Mouse (Mus musculus) left cerebral cortex, adult 18-20 months (tissue): Measurements from ENCODE around the gene Ms4a7. TPM values are rescaled to one million over a fixed set of nuclear protein-coding genes. Genes with fewer than 3 reads are reported as not detected.
A peak's percentile ranks its signal among the peaks of the same experiment; 100 is the strongest.
"Not testable (repeated sequence)": the region's sequence is repeated elsewhere in the genome, so short reads cannot be mapped to it uniquely, and the experiment has no call there.

Experiments used
- DNase-seq, 2 experiments: peaks; one replicate each; pipeline ENCODE4 v3.0.0; 2021 to 2022; ENCODE audit warnings: low spot score in 2 of 2, mixed read lengths in 1 of 2
- long read RNA-seq, 2 experiments: library from polyadenylated mRNA; stranded (forward); transcript quantifications; one replicate each; pipeline ENCODE4 v2.0.0; 2021
- total RNA-seq, 2 experiments: library from RNA; stranded (reverse); gene quantifications; 2 replicates each; pipeline ENCODE4 v1.2.3; 2021

Ms4a7 gene
- under 1 TPM; 0.42 to 0.91 TPM for total RNA-seq
- long read RNA-seq, experiment 1, partial matches to known transcripts, result 0 of 2 reads
- long read RNA-seq, experiment 1, other reads (novel, unspliced or antisense), result 0 of 2 reads
- long read RNA-seq, experiment 2, result 0 reads

GRCm38 (mm10) chr19:11335932-11336331 is at the start of gene Ms4a7:
Gene Ms4a7 (minus strand): TSS chr19:11336146.
- no peak for DNase-seq

DNA sequence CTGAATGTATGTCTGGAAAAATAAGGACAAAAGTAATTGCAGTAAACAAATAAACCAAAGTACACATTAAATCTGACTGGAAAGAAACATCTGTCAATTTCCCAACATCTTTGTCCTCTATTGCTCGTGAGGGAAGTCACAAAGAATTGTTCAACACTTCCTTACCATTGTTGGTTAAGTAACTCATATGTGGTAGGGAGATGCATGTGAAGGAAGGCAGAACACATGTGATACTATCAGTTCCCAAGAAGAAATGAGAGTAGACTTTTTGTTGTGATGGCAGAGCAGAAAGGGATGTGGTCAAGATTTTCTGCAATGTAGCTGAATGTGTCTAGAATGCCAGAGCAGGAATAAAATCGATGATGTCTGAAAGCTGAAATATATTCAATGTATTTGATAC is 40.5 kb upstream of the Ms4a7 start:
- no peak for DNase-seq

DNA sequence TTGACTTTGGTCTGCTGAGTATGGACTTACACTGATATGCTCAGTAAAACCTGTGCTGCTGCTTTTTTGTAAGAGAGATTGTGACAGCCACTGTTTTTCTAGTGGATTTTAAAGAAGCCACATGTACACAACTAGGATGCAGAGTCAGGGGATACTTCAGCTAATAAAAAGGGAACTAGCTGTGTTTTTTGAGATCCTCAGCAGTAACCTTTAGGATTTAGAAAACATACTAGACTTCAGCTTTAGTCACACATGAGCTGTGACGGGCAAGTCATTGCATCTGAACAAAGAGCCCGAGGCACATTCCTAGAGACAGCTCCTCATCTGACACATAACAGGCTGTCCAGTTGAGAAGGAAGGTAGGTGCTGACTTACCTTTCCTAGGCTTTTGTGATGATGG is 39.3 kb upstream of the Ms4a7 start, which contains the start of gene Ms4a4a:
TSS of gene Ms4a4a (plus strand) at position 251 of the 400 bp plus-strand sequence.
- no peak for DNase-seq

DNA sequence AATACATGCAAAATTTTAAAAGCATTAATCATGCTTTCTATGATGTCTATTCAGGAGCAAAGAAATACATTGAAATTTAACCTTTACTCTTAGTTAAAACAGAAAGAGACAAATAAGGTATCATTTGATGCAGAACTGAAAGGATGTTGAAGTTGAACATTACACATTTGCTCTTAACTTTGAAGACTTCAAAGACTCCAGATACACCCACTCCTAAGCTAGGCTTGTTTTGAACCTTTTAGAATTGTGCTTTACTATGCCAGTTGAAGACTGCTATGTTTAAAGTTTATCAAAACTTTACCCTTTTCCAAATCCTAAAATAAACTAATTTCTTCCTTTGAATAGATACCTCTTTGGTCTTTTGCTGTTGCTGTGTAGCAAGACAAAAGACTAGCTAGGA is 35.2 kb upstream of the Ms4a7 start:
- DNase-seq, result no peak

DNA sequence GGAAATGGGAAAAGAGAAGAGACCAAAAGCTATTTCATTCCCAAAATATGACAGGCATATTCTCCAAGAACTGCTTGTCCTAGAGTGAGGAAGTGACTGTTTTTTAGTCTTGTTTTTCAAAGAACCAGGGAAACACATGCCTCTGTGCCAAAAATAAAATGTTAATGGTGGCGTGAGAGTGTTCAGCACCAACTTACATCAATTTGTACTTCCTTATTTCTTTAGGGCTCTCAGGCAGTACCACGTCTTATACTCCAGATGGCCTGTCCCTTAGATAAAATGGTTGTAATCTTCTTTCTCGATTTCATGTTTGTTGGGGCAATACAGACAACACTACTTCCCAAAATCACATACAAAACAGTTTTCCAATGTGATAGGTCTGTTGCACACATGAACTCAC is 32.4 kb upstream of the Ms4a7 start:
- DNase-seq, result no peak

GRCm38 (mm10) chr19:11362002-11362401 is 26.1 kb upstream of the Ms4a7 start:
- DNase-seq, result no peak

DNA sequence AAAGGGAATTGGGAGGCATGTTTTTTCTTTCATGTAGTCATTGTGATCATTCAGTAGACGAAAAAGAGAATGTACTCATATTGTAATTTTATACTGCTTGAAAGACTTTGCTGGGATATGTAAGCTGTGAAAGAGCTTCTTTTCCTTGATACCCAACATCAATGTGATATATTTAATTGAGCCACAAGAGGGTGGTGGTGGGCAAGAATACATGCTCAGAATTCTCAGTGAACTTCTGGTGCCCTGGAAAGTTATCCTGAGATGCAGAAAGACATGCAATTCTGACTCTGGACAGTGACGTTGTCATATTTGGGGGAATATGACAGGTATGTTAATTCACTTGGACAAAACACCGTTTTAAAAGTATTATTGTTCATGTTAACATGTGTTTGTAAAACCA is 24.2 kb upstream of the Ms4a7 start:
- no peak for DNase-seq

GRCm38 (mm10) chr19:11355730-11356129 is 19.8 kb upstream of the Ms4a7 start:
- DNase-seq, result no peak

GRCm38 (mm10) chr19:11351878-11352277 is 15.9 kb upstream of the Ms4a7 start:
- DNase-seq, result no peak

- peak in 1 of 2 experiments; percentile 2 for DNase-seq
Measured at GRCm38 (mm10) chr19:11349698-11350481, 13.9 kb upstream of the Ms4a7 start.

DNA sequence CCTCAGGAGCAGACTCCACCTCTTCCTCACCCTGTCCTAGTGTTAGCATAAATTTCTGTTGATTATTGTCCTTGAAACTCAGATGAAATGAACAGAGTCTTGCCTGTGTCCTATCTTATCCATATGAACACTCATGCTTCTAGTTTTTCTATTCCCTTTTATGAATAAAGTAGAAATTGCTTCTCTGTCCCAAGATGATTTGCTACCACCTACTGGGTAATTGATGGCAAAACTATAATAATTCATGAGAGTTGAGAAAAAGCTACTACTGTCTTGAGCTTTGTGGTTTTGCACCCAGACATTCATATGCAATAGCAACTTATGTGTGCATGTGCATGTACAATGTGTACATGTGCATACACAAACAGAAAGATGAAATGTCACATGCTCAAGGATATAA is 8.0 kb upstream of the Ms4a7 start:
- DNase-seq, result no peak

GRCm38 (mm10) chr19:11343147-11343546 is 7.2 kb upstream of the Ms4a7 start:
- DNase-seq, result no peak

DNA sequence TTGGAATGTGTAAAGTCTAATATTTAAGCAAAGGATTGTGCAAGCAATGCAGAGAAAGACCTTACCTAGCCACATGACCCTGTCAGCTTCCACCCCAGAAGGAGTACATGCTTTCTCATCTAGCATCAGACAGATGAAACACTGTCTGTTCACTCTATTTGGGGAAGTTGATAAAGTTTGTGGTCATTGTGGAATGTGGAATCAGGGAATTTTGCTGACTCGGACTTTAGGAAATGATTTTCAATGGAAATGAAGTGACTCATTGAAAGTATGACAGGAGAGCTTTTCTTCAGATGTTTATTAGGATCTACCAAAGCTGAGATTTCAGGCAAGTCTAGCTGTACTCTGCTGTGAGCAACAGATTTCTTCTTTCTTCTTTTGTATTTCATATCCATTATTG is 14.8 kb downstream of the Ms4a7 start:
- no peak for DNase-seq

GRCm38 (mm10) chr19:11316786-11317185 is 19.2 kb downstream of the Ms4a7 start:
- no peak for DNase-seq

- no peak for DNase-seq
Measured at GRCm38 (mm10) chr19:11314354-11314753, 21.6 kb downstream of the Ms4a7 start, which contains the start of gene Ms4a14. Gene Ms4a14 (minus strand): TSS chr19:11314454.

- no peak for DNase-seq
Measured at GRCm38 (mm10) chr19:11308888-11309287, 27.1 kb downstream of the Ms4a7 start.

DNA sequence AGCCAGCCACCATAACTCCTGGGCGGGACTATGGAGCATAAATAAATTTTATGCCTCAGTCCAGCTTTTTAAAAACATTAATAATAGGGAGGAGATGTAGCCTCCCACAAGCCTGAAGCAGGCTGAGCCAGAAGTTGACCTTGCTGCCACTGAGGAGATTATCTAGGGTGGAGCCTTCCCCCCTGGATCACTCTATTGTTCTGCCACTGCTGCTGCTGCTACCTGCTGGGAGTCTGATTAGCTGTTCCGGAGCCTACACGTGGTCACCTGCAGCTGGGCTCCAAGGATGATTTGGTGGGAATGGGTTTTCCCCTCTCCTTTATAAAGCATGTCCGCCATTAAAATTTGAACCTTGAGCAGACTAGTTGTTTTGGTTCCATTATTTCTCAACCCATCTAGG is 36.4 kb downstream of the Ms4a7 start:
- DNase-seq, result not testable (repeated sequence)

DNA sequence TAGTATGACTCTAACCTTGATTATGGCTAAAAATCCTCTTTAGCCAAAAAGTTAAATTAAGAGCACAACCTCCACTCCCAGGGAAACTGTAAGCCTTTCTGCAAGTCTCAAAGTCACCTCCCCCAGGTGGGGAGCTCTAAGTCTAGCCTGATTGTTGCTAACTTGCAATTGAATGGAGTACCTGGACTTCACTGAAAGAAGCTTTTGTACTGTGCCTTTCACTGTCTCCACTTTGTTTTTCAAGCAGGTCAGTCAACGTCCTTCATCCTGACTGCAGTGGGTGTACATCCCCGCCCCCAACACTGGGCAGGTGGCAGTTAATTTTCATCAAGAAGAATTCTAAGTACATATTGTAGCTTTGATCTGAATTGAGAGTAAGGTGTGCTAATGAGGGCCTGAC is 37.0 kb downstream of the Ms4a7 start:
- no peak for DNase-seq

- not testable (repeated sequence) for DNase-seq
Measured at GRCm38 (mm10) chr19:11293616-11294015, 42.3 kb downstream of the Ms4a7 start.

GRCm38 (mm10) chr19:11292990-11293389 is 43.0 kb downstream of the Ms4a7 start:
- DNase-seq, result no peak

GRCm38 (mm10) chr19:11283773-11284172 is 52.2 kb downstream of the Ms4a7 start, which contains the start of gene Ms4a5:
Gene Ms4a5 (minus strand): TSS chr19:11283873.
- no peak for DNase-seq

DNA sequence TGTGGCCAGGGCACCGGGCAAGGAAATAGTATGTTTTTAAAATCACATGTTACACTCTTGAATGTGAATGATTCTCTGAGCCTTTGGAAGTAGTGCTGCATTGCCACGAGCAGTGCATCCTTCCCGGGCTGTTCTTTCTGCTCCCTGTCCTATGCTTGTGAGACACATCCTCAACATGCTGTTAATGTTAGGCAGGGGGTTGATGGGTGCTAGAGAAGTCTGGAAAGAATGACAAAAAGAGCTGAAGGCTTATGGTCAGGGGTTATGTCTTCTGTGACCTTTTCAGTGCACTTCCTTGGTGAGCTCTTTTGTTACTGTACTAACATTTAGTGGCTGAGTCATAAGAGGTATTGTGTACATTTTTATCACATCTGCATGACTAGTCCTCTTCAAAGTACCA is 55.7 kb downstream of the Ms4a7 start:
- DNase-seq, result no peak

DNA sequence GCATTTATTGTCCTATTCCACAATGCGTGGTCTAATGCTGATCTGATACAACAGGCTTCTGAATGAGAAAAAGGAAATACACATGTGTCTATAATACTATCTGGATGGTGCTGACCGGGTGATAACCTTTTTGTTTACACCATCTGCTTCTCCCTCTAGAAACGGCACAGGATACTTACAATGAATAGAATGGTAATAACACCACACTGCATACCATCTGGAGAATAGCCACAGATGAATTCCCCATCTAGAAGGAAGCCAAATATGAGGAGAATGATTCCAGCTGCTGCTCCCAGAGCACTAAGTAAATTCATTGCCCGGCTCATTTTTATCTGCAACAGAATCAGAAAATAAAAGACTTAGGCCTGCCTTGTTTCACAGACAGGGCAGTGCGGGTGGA is 59.5 kb downstream of the Ms4a7 start:
- no peak for DNase-seq
